Mouse (Mus musculus) limb, embryonic 14.5 days (tissue): Measurements from ENCODE around the gene Ccdc74a. TPM values are rescaled to one million over a fixed set of nuclear protein-coding genes. Genes with fewer than 3 reads are reported as not detected.

Experiments
- ATAC-seq: fragments of 200-750 bp; cut with Nextera tagmentation; 2 replicates; pipeline ENCODE4 v1.8.0; 2017; ENCODE audit warnings: low read depth, moderate number of reproducible peaks, moderate TSS enrichment; ENCODE audit not compliant: low FRiP score
- DNase-seq: peaks from one replicate; pipeline ENCODE4 v3.0.0-alpha.2; 2015; ENCODE audit warnings: low spot score
- H3K27ac ChIP-seq: fragments of 300-500 bp; sonication (generic); replicated peaks from 2 replicates; pipeline ENCODE4 v1.5.1; 2014; ENCODE audit warnings: low read depth, mild to moderate bottlenecking, low read length, moderate library complexity, mixed read lengths
- H3K27me3 ChIP-seq: fragments of 300-500 bp; sonication (generic); 2 replicates; pipeline ENCODE4 v1.6.1; 2014; ENCODE audit warnings: low read length, mixed read lengths; ENCODE audit not compliant: control insufficient read depth, insufficient read depth
- H3K36me3 ChIP-seq: fragments of 300-500 bp; sonication (generic); 2 replicates; pipeline ENCODE4 v1.6.1; 2014; ENCODE audit warnings: mild to moderate bottlenecking, low read length, moderate library complexity, mixed read lengths; ENCODE audit not compliant: control insufficient read depth, insufficient read depth
- H3K4me1 ChIP-seq: fragments of 300-500 bp; sonication (generic); 2 replicates; pipeline ENCODE4 v1.6.1; 2014; ENCODE audit warnings: antibody characterized with exemption, low read length, mixed read lengths; ENCODE audit not compliant: control insufficient read depth, insufficient read depth
- H3K4me2 ChIP-seq: fragments of 300-500 bp; sonication (generic); replicated peaks from 2 replicates; pipeline ENCODE4 v1.6.1; 2014; ENCODE audit warnings: low read depth, mild to moderate bottlenecking, low read length, moderate library complexity; ENCODE audit not compliant: severe bottlenecking
- H3K4me3 ChIP-seq: fragments of 300-500 bp; sonication (generic); replicated peaks from 2 replicates; pipeline ENCODE4 v1.5.1; 2014; ENCODE audit warnings: low read length
- H3K9ac ChIP-seq: fragments of 300-500 bp; sonication (generic); 2 replicates; pipeline ENCODE4 v1.6.1; 2014; ENCODE audit warnings: mild to moderate bottlenecking, low read depth, low read length, moderate library complexity; ENCODE audit not compliant: severe bottlenecking
- H3K9me3 ChIP-seq: fragments of 300-500 bp; sonication (generic); 2 replicates; pipeline ENCODE4 v1.6.1; 2016; ENCODE audit warnings: low read length; ENCODE audit not compliant: control insufficient read depth
- POLR2A ChIP-seq: fragments of 200-500 bp; IDR thresholded peaks from 2 replicates; pipeline ENCODE4 v1.8.0; 2012; ENCODE audit warnings: inconsistent platforms, mild to moderate bottlenecking, moderate library complexity, borderline replicate concordance; ENCODE audit not compliant: insufficient read depth, insufficient read length; ENCODE audit errors: extremely low read depth
- WGBS: fragments of 180-500 bp; shearing (Covaris S2); extraction: QIAGEN DNeasy Blood & Tissue Kit; methylation state at CpG from one replicate; pipeline ENCODE4 v1.1.7; 2014; 5-methylcytosine and 5-hydroxymethylcytosine counted together
- polyA plus RNA-seq, 2 experiments: library from polyadenylated mRNA; depleted of rRNA in 1 of 2; stranded (reverse) in 1 of 2; unstranded in 1 of 2; fragments of >200 nt; fragmentation: Nextera tagmentation in 1 of 2; extraction: Ambion mirVana in 1 of 2; gene quantifications; 2 replicates each; pipeline versions ENCODE4 v1.2.1 to v1.2.3; 2012 to 2014

The Ccdc74a gene
- polyA plus RNA-seq, 2 experiments = 6.5 to 8.9 TPM

DNA sequence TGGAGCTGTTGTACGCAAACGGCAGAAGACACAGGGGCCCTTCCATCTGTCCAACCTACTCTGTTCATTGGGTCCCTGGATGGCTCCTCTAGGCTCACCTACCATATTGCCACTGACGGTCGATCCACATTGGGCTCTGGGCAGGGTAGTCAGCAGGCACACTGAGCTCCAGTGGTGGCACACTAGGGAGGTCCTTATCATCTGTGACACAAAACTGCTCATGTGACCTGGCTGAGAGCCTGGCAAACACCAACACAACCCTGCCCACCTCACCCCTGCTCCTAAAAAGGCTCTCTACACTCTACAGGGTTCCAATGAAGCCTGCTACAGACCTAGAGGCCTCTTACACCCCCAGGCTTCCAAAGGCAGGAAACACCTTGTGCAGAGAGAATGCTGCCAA, 6.3 kb downstream of the Ccdc74a start:
- H3K4me1 ChIP-seq = no peaks in the 10 kb centered on the region
- no peak overlapping the region for H3K4me2 ChIP-seq
- no peak for TF ChIP-seq POLR2A
- no peak overlapping the region for H3K27ac ChIP-seq
- no peak for DNase-seq
- peaks cover 66% of the 10 kb centered on the region for H3K36me3 ChIP-seq
- no peaks in the 10 kb centered on the region for H3K9me3 ChIP-seq
- WGBS = 94% methylated on average over 4 of the region's 4 CpGs
- H3K9ac ChIP-seq = no peak overlapping the region
- no peak for ATAC-seq
- H3K4me3 ChIP-seq = no peak overlapping the region
- H3K27me3 ChIP-seq = no peaks in the 10 kb centered on the region

DNA sequence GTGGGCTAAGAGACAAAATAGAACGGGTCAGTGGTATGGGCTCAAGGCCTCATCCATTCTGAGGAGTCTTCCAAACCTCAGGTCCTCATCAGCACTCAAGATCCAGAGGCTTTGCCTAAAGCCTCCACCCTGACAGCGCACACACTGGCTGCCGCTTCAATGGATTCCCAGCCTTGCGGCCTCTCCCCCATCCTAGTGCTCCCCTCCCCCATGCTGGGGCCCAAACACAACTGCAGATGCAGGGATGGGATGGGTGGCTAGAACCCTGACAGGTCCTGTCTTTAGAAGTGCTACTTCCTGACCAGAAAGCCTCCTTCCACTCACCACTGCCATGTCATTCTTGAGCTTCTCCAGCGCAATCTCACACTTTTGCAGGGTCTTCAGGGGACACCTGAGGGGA, 7.3 kb downstream of the Ccdc74a start:
- Histone ChIP-seq H3K36me3 (peaks cover 76% of the 10 kb centered on the region), H3K4me3 (no peak overlapping the region), H3K27me3 (no peaks in the 10 kb centered on the region), H3K9ac (no peak overlapping the region), H3K9me3 (no peaks in the 10 kb centered on the region), H3K27ac (no peak overlapping the region), H3K4me2 (no peak overlapping the region), H3K4me1 (no peaks in the 10 kb centered on the region)
- ATAC-seq = no peak
- no peak for TF ChIP-seq POLR2A
- no peak for DNase-seq
- 92% methylated on average over 5 of the region's 5 CpGs for WGBS

DNA sequence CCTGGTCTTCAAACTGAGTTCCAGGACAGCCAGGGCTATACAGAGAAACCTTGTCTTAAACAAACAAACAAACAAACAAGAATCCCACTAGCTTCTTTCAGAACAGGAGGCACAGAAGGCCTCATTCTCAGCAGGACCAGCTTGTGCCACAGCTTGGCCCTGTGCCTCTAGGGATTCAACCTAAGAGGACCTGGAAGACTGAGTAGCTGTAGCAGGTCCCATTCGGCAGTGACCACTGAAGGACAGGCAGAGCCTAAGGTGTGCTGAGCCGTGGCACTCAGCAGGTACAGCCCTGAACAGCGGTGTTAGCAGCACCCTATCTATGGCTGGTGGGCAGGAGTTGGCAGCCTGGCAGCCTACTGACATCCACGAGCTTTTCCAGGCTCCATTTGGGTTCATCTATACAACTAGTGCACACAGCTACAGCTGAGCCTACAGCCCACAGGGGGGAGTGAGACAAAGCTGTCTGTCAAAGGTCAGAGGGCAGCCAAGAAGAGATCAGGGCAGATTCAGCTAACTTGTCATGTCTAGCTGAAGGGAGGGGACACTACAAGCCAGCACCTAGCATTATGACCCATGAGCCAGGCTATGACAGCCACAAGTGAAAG, 8.0 kb downstream of the Ccdc74a start:
- Histone ChIP-seq H3K36me3 (peaks cover 76% of the 10 kb centered on the region), H3K27me3 (no peaks in the 10 kb centered on the region), H3K27ac (no peak overlapping the region), H3K4me1 (no peaks in the 10 kb centered on the region), H3K9me3 (no peaks in the 10 kb centered on the region), H3K4me3 (no peak overlapping the region), H3K4me2 (no peak overlapping the region), H3K9ac (no peak overlapping the region)
- no peak for ATAC-seq
- WGBS = 92% methylated on average over 4 of the region's 4 CpGs
- no peak for TF ChIP-seq POLR2A
- DNase-seq = no peak

DNA sequence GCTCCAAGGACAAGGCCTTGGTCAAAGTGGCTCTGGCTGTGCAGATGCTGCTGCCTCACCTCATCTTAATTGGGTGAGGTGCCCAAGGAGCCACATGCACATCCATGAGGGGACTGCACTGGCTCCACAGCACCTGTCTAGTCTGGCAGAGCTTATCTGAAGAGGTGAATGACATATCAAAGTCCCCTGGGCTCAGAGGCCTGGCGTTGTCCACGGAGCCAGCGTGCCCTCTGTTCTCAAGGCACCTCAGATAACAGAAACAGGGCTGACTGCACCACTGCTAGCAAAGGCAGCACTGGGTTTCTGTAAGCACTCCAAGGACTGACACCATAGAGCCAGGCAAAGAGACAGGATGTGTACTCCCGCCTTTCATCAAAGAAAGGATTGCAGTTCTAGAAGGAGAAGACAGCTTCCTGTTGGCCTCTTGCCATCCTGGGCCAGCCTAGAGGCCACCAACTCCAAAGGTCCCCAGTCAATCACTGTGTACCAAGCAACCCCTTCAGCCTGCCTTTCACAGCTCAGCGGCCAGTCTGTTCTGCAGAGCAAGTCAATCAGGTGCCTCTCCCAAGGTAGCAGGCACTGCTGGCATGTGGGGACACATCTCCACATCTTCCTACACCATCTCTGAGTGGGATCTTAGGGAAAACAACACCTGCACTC, 10.1 kb downstream of the Ccdc74a start:
- Histone ChIP-seq H3K4me2 (no peak overlapping the region), H3K9me3 (no peaks in the 10 kb centered on the region), H3K4me3 (no peak overlapping the region), H3K4me1 (no peaks in the 10 kb centered on the region), H3K36me3 (peaks cover 72% of the 10 kb centered on the region), H3K27ac (no peak overlapping the region), H3K9ac (no peak overlapping the region), H3K27me3 (no peaks in the 10 kb centered on the region)
- TF ChIP-seq POLR2A = no peak
- DNase-seq = no peak
- WGBS = 89% methylated on average over 5 of the region's 5 CpGs
- ATAC-seq = no peak

DNA sequence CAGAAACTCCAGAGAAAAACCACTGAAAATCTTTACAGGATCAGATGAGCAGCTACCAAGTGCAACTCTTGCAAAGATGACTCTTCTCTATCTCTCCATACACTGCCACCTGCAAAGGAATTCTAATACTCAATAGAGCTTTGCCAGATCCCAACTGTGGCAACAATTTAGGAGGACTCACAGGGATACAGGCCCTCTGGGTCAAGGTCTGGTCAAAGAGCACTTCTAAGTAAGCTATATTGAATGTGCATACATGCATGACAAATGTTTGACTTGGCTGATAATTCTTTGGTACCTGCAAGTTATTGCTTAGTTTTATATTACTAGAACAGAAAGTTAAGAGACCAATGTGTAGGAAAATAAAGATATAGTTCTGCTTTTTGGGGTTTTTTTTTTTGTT, 19.3 kb downstream of the Ccdc74a start:
- no peak overlapping the region for H3K27ac ChIP-seq
- H3K4me2 ChIP-seq = no peak overlapping the region
- no peak for DNase-seq
- H3K27me3 ChIP-seq = no peaks in the 10 kb centered on the region
- peaks cover 82% of the 10 kb centered on the region for H3K36me3 ChIP-seq
- no peaks in the 10 kb centered on the region for H3K9me3 ChIP-seq
- no peak for ATAC-seq
- H3K9ac ChIP-seq = no peak overlapping the region
- H3K4me3 ChIP-seq = no peak overlapping the region
- H3K4me1 ChIP-seq = no peaks in the 10 kb centered on the region
- no peak for TF ChIP-seq POLR2A
